Mouse (Mus musculus) heart, embryonic 11.5 days (tissue): ENCODE data around the gene Gpx4. TPM values are rescaled to one million over a fixed set of nuclear protein-coding genes. Genes with fewer than 3 reads are reported as not detected.
"Not testable (repeated sequence)": the region's sequence is repeated elsewhere in the genome, so short reads cannot be mapped to it uniquely, and the experiment has no call there.

Experiments used
- ATAC-seq: fragments of 200-750 bp; cut with Nextera tagmentation; replicated peaks from 2 replicates; pipeline ENCODE4 v1.8.0; 2017; ENCODE audit warnings: moderate library complexity; ENCODE audit not compliant: insufficient number of reproducible peaks, low FRiP score, low TSS enrichment
- H3K27ac ChIP-seq: fragments of 300-500 bp; sonication (generic); 2 replicates; pipeline ENCODE4 v1.5.1; 2014; ENCODE audit warnings: mild to moderate bottlenecking, low read depth, low read length
- H3K27me3 ChIP-seq: fragments of 300-500 bp; sonication (generic); 2 replicates; pipeline ENCODE4 v1.6.1; 2014; ENCODE audit warnings: mild to moderate bottlenecking, low read length, mixed read lengths; ENCODE audit not compliant: control insufficient read depth, insufficient read depth
- H3K36me3 ChIP-seq: fragments of 300-500 bp; sonication (generic); 2 replicates; pipeline ENCODE4 v1.6.1; 2014; ENCODE audit warnings: mild to moderate bottlenecking, low read length, moderate library complexity, mixed read lengths; ENCODE audit not compliant: control insufficient read depth, insufficient read depth
- H3K4me1 ChIP-seq: fragments of 300-500 bp; sonication (generic); 2 replicates; pipeline ENCODE4 v1.6.1; 2014; ENCODE audit warnings: low read length; ENCODE audit not compliant: control insufficient read depth, insufficient read depth
- H3K4me2 ChIP-seq: fragments of 300-500 bp; sonication (generic); 2 replicates; pipeline ENCODE4 v1.6.1; 2014; ENCODE audit warnings: mild to moderate bottlenecking, moderate library complexity
- H3K4me3 ChIP-seq: fragments of 300-500 bp; sonication (generic); 2 replicates; pipeline ENCODE4 v1.5.1; 2014; ENCODE audit warnings: low read depth, low read length
- H3K9ac ChIP-seq: fragments of 300-500 bp; sonication (generic); 2 replicates; pipeline ENCODE4 v1.6.1; 2014; ENCODE audit warnings: mild to moderate bottlenecking, low read depth, low read length, moderate library complexity
- H3K9me3 ChIP-seq: fragments of 300-500 bp; sonication (generic); replicated peaks from 2 replicates; pipeline ENCODE4 v1.6.1; 2016; ENCODE audit warnings: low read length; ENCODE audit not compliant: control insufficient read depth
- WGBS: fragments of 180-500 bp; shearing (Covaris S2); extraction: QIAGEN DNeasy Blood & Tissue Kit; methylation state at CpG from one replicate; pipeline ENCODE4 v1.1.7; 2014; ENCODE audit not compliant: insufficient replicate concordance; 5-methylcytosine and 5-hydroxymethylcytosine counted together
- polyA plus RNA-seq: library from polyadenylated mRNA; unstranded; fragments of >200 nt; fragmentation: Nextera tagmentation; extraction: Ambion mirVana; gene quantifications from 2 replicates; pipeline ENCODE4 v1.2.1, GENCODE M21; 2014

Gpx4 gene
- polyA plus RNA-seq, 1 experiment from 2014 or later: 711 TPM

DNA sequence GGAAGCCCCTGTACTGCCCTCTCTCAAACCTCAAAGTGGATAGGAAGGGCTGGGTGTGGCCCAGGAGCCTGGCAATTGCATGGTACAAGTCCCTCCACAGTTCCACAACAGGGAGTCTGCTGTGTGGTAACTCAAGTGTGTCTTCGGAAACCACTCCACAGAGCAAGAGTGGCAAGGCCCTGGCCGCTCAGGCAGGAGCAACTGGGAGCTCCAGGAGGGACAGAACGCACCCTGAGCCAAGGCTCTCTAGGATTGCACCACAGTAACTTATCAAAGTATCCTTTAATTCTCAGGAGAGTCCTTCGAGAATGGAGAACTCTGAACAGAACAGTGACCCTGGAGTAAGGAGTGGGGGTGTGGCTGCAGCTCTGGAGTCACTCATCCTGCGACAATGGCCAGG is 11.3 kb upstream of the Gpx4 start:
- Histone ChIP-seq H3K27ac (peak overlapping the region; percentile 22; the same call in 1 of the 2 replicates), H3K36me3 (peaks cover 22% of the 10 kb centered on the region)

GRCm38 (mm10) chr10:80036832-80037231 is 10.1 kb upstream of the Gpx4 start:
- Histone ChIP-seq H3K9ac (no peak overlapping the region), H3K4me3 (no peak overlapping the region), H3K9me3 (no peaks in the 10 kb centered on the region), H3K4me2 (no peak overlapping the region), H3K4me1 (peaks cover 44% of the 10 kb centered on the region), H3K36me3 (peaks cover 22% of the 10 kb centered on the region), H3K27ac (no peak overlapping the region), H3K27me3 (no peaks in the 10 kb centered on the region)
- ATAC-seq: no peak
- WGBS: 88% methylated on average over 13 of the region's 13 CpGs

More for the DNA sequence above, 11.3 kb upstream of the Gpx4 start:
- no peak for ATAC-seq
- Histone ChIP-seq H3K4me2 (no peak overlapping the region), H3K9ac (peak overlapping the region; percentile 39; the same call in 1 of the 2 replicates), H3K9me3 (no peaks in the 10 kb centered on the region), H3K4me3 (no peak overlapping the region), H3K27me3 (no peaks in the 10 kb centered on the region), H3K4me1 (peaks cover 44% of the 10 kb centered on the region)
- WGBS: 88% methylated on average over 5 of the region's 5 CpGs

- H3K4me1 ChIP-seq: peaks cover 20% of the 10 kb centered on the region
- peak within 1 kb of the TSS; percentile 89 for H3K4me2 ChIP-seq
- no peaks in the 10 kb centered on the region for H3K9me3 ChIP-seq
- ATAC-seq: peak; percentile 94
- WGBS: under 1% methylated on average over 40 of the region's 40 CpGs
- H3K27me3 ChIP-seq: no peaks in the 10 kb centered on the region
- peak within 1 kb of the TSS; percentile 90 for H3K4me3 ChIP-seq
- H3K36me3 ChIP-seq: peaks cover 22% of the 10 kb centered on the region
- peak within 1 kb of the TSS; percentile 50 for H3K27ac ChIP-seq
- H3K9ac ChIP-seq: peak within 1 kb of the TSS; percentile 91
These were observed 7.4 kb upstream of the Gpx4 start, which contains the start of gene Polr2e for GRCm38 (mm10) chr10:80039559-80039979. TSS of gene Polr2e (minus strand) at chr10:80039795.

DNA sequence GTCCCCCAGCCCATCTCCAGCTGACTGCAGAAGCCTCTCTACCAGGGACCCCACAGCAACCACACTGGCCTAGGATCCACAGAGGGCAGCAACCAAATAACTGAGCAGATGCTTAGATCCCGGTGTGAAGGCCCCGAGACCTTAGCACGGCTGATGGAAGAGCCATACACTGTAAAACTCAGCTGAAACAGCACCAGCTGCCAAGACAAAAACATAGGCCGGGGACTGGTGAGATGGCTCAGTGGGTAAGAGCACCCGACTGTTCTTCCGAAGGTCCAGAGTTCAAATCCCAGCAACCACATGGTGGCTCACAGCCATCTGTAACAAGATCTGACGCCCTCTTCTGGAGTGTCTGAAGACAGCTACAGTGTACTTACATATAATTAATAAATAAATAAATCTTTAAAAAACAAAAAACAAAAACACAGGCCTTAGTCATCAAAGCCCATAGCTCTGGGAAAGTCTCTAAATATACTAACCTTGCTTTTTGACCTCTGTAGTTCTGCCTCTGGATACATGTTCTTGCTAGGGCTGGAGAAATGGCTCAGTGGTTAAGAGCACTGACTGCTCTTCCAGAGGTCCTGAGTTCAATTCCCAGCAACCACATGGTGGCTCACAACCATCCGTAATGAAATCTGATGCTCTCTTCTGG is 5.4 kb upstream of the Gpx4 start:
- not testable (repeated sequence) for H3K9ac ChIP-seq, H3K27me3 ChIP-seq, H3K9me3 ChIP-seq, ATAC-seq, H3K4me3 ChIP-seq, H3K27ac ChIP-seq, H3K4me2 ChIP-seq
- peaks cover 11% of the 10 kb centered on the region for H3K36me3 ChIP-seq
- H3K4me1 ChIP-seq: peaks cover 14% of the 10 kb centered on the region
- 79% methylated on average over 8 of the region's 8 CpGs for WGBS

GRCm38 (mm10) chr10:80044087-80044486 is 2.9 kb upstream of the Gpx4 start:
- WGBS: 50% methylated on average over 4 of the region's 4 CpGs
- H3K4me2 ChIP-seq: no peak overlapping the region
- H3K9me3 ChIP-seq: no peaks in the 10 kb centered on the region; the same call in 1 of the 2 replicates
- ATAC-seq: no peak
- H3K27ac ChIP-seq: no peak overlapping the region
- H3K36me3 ChIP-seq: no peaks in the 10 kb centered on the region
- H3K27me3 ChIP-seq: no peaks in the 10 kb centered on the region
- no peak overlapping the region for H3K9ac ChIP-seq
- H3K4me3 ChIP-seq: no peak overlapping the region
- peaks cover 16% of the 10 kb centered on the region for H3K4me1 ChIP-seq

DNA sequence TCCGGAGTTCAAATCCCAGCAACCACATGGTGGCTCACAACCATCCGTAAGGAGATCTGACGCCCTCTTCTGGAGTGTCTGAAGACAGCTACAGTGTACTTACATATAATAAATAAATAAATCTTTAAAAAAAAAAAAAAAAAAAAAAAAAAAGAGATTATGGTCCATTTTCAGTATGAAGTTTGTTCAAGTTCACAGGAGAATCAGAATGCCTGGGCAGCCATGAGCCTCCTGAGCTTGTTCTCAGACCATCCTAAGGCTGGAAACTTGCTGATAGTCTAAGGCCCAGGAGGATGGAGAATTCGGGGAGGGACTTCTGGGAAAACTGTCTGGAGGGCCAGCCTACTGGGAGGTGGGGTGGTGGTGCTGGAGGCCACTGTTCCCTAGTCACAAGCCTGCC is 1.6 kb upstream of the Gpx4 start:
- not testable (repeated sequence) for H3K9ac ChIP-seq, H3K27ac ChIP-seq, H3K4me3 ChIP-seq, H3K36me3 ChIP-seq, H3K9me3 ChIP-seq, ATAC-seq, H3K27me3 ChIP-seq, H3K4me2 ChIP-seq
- peaks cover 16% of the 10 kb centered on the region for H3K4me1 ChIP-seq
- WGBS: 71% methylated on average over 2 of the region's 4 CpGs

- WGBS: 82% methylated on average over 5 of the region's 5 CpGs
- H3K9ac ChIP-seq: no peak overlapping the region
- no peaks in the 10 kb centered on the region for H3K27me3 ChIP-seq
- H3K4me3 ChIP-seq: no peak overlapping the region
- H3K9me3 ChIP-seq: no peaks in the 10 kb centered on the region; the same call in 1 of the 2 replicates
- H3K4me2 ChIP-seq: no peak overlapping the region
- H3K4me1 ChIP-seq: peaks cover 18% of the 10 kb centered on the region
- no peak overlapping the region for H3K27ac ChIP-seq
- no peak for ATAC-seq
- H3K36me3 ChIP-seq: no peaks in the 10 kb centered on the region
These were observed 1.2 kb upstream of the Gpx4 start for GRCm38 (mm10) chr10:80045766-80046165.

DNA sequence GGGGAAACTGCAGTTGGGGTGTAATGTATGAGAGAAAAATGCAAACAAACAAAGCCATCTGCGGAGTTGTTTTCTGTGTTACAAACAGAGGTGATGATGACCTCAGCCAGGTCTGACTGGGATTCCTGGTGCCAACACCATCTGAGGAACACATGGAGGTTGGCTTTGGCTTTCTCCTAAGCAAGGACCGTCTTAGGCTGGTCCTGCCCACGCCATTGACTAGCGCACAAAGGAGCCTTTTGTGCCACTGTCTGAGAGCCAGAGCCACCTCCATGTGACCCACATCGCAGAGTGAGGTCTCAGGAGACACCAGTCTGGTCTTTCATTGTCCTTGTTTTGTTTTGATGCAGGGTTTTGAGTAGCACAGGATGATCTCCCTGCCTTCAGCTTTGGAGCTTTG is 1.4 kb downstream of the Gpx4 start:
- no peak overlapping the region for H3K9ac ChIP-seq
- 32% methylated on average over 5 of the region's 5 CpGs for WGBS

DNA sequence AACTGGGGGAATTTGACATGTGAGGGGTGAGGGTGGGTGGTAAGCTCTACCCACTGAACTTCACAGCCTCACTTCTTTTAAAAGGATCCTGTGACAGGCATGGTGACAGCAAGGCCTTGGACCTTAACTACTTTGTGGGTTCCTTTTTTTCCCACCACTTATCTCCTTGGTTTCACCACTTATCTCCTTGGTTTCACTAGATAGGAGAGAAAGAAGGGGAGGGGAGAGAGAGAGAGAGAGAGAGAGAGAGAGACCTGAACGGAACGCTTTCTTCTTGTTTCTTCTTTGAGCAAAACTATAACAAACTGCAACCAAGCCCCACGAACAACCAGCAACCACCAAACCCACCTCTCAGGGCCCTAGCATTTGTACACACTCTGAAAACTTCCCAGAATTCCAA is 1.9 kb downstream of the Gpx4 start:
- no peak overlapping the region for H3K4me2 ChIP-seq
- H3K4me3 ChIP-seq: no peak overlapping the region
- H3K27ac ChIP-seq: peak overlapping the region; percentile 10; the same call in 1 of the 2 replicates
- H3K9ac ChIP-seq: no peak overlapping the region
- no peak for ATAC-seq
- H3K4me1 ChIP-seq: peaks cover 35% of the 10 kb centered on the region
- H3K36me3 ChIP-seq: no peaks in the 10 kb centered on the region
- H3K9me3 ChIP-seq: no peaks in the 10 kb centered on the region; the same call in 1 of the 2 replicates
- H3K27me3 ChIP-seq: no peaks in the 10 kb centered on the region
- WGBS: 27% methylated on average over 3 of the region's 3 CpGs

More for the DNA sequence above, 1.4 kb downstream of the Gpx4 start:
- no peaks in the 10 kb centered on the region; the same call in 1 of the 2 replicates for H3K9me3 ChIP-seq
- peaks cover 35% of the 10 kb centered on the region for H3K4me1 ChIP-seq
- H3K36me3 ChIP-seq: no peaks in the 10 kb centered on the region
- no peak for ATAC-seq
- H3K27ac ChIP-seq: peak overlapping the region; percentile 22; the same call in 1 of the 2 replicates
- no peaks in the 10 kb centered on the region for H3K27me3 ChIP-seq
- H3K4me2 ChIP-seq: no peak overlapping the region
- no peak overlapping the region for H3K4me3 ChIP-seq
